Mouse (Mus musculus) lung, postnatal 25 days (tissue): Measurements from ENCODE around the gene Hyal4.

Experiments
- DNase-seq: peaks from one replicate; pipeline ENCODE4 v3.0.0; 2022; ENCODE audit warnings: low spot score

Gene Hyal4

DNA sequence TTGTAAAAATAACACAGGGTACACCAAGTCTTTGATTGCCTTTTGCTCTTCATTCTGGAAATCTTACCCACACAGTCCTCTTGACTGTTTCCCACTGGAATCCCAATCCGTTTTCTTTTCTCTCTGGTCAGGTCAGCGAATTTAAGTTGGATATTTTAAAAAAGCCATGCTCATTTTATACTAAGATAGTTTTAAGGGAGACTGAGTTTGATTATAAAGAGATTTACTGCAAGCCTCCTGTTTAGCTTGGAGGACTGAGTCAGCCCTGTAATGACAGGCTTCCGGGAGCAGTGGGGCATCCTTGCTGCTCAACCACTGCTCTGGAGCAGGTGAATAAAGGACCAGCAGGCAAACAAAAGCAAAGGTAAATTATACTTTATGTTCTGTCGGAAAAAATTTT, at the start of gene Hyal4:
Gene Hyal4, plus strand, starts transcription at position 301 of the 400 bp plus-strand sequence.
- DNase-seq = no peak

DNA sequence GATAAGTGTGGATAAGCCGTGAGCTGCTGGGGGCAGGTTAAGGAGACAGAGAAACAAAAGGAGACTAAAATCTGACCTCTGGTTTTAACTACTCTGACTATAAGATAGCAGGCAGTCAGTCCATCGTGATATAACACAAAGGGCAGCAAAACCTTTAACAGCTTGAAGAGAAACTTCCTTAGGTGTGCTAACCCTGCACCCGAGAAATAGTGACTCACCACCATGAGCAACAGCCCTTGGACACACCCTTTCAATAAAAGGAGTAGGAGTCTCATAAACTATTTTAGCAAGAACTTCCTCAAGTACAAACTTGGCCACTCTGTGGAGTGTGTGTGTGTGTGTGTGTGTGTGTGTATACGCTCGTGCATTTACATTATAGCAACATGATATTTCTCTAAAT, 41.0 kb upstream of the Hyal4 start:
- DNase-seq = no peak

DNA sequence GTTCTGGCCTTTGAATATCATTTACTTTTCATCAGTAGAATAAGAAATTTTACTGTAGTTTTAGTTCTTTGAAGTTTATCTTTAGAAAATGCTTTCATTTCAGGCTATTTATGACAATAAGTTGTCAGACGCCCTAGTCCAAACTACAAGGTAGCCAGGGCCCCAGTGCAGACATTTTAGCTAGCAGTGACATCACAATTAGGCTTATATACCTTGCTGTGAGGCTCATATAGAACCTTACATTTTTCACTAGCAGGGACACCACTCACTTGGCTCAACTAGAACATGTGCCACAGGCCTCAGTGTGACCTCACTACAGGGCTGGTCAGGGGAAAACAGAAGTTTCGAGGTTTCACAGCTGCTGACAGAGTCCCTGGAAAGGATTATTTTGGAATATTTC, 40.6 kb upstream of the Hyal4 start:
- no peak for DNase-seq

DNA sequence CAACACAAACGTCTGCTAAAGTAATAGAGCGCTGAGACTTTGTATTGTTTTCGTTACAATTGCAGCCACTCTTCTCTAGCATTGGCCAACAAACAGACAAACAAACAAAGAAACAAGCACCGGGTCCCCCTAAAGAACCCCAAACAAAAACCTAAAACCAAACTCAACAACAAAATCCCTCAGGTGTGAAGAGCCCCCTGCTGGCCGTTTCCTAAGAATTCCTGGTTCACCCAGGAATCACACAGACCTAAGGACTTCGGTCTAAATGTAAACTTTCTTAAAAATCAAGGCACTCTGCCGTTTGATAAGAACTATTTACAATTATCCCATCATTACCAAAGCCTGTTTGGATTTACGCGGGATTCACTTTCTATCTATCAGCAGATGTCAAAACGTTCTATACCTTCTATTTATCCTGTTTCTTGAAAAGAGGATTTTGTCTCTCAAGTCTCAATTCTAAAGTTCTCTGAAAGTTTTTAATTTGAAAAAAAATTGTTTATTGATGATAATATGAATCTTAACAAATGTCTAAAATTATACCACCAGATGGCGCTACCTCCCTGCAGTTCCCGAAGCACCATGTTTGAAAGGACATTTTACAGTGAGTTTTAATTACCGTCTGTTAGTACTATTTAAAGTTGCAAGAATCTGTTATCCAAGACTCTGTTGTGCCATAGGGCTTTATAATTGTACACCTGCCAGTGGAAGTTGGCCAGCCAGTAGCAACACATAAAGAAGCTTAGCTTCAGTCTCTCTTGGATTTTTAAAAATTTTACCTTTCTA, 26.6 kb upstream of the Hyal4 start:
- DNase-seq = peak; percentile 10

DNA sequence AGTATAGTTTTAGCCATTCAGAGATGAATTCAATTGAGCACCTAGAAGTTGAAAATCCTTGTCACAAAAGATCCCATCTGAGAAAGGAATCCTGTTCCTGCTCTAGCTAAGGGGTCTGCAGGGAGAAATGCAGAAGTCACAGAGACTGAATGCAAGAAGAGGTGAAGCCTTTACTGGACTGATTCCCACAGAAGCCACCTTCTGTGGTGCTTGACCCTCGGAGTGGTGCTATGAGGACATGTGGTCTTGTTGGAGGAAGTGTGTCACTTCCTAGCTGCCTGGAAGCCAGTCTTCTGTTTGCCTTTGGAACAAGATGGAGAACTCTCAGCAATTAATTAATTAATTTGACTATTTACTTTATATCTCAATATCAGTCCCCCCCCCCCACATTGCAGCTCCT, 20.0 kb upstream of the Hyal4 start:
- DNase-seq = no peak

DNA sequence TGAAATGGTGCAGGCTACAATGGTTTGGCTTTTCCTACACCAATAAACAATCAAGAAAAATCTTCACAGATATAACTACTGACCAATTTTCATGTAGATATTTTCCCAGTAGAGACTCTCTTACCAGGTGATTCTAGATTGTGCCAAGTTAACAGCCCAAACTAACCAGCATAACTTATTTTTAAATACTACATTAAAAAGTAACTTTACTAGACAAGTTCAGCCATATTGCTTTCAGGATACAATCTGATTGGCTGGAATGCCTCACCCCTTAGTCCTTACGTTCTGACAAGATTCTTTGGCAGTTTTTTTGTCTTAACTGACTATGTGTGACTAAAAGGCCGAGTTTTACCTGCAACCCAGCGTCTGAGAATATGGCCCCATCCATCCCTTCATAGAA, 15.2 kb upstream of the Hyal4 start, which contains the start of gene Hyal6:
Gene Hyal6, plus strand, starts transcription at position 301 of the 400 bp plus-strand sequence.
- DNase-seq = no peak

DNA sequence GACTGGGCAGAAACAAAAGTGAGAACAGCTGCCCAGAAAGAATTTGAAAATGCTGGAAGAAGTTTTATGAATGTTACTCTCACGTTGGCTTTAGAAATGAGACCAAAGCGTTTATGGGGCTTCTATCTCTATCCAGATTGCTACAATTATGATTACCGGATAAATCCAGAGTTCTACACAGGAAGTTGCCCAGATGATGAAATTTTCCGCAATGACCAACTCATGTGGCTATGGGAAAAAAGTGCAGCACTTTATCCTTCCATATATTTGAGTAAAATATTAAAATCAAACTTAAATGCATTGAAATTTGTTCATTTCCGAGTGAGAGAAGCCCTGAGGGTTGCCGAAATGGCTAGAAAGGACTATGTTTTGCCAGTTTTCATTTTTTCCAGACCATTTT, 13.6 kb upstream of the Hyal4 start:
- no peak for DNase-seq

DNA sequence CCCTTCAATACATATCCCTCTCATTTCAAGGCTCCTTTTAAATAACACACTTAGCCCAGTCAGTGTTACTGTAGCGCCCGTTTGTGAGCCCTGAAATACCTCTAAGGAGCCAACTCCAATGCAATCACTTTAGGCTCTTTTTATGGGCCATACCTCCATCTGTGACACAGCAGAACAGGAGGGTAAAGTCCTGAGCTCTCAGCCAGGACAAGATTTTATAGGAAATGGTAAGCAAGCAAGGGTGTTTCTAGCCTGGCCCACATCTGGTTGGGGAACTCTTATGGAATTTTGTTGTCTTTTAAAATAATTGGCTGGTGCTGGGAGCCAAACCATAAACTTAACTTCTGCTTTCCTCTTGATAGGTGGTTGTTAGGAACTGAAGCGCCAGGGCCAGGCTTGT, 11.2 kb downstream of the Hyal4 start:
- DNase-seq = no peak

DNA sequence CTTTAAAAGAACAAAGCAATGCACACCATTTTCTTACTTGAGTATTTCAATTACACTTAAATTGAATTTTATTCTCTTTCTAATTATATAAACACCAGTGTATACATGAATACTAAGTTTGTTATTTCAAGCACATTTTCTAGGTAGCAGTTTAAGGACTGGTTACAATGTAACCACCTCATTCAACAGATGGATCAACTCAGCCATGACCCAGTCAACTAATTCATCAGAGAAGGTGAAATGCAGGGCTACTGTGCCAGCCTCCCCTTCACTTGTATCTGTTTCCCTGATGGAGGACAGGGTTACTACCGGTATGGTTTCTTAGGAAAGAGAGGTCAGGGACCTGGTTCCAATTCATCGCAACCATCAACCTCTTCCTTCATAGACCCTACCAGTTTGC, 18.1 kb downstream of the Hyal4 start:
- no peak for DNase-seq

DNA sequence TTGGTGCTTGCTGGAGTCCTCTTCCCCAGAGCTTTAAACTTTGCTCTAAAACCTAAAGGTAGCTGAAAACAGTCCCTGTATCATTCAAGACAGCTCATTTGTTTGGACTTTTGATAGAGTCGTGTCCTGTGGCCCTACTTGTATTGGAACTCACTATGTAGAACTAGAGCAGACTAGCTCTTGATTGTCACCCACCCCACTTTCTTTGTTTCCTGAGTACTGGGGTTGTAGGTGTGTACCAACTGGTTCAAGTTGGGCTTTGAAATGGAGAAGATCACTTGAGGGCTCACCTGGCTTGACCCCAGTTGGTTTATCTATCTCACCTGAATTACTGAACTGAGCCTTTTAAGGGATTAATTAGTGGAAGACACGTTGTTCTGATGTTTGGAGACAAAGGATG, 31.1 kb downstream of the Hyal4 start:
- no peak for DNase-seq

DNA sequence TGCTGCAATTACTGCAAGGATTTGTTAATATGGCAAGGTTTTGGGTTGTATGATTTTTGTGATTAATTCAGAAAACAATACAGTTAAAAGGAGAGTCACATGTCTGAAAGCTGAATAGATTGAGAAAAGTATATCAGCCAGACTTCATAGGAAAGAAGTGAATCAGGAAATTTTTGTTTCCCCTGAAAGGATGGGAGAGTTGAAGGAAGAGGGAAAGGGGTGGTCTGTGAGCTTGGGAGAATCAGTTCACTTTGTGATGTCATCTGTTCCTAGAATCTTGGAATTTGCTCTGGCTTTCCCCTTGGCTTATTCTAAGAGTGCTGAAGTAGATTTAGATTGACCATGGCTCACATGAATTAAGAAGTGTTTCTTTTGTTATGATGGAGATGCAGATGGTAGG, 42.8 kb downstream of the Hyal4 start, which contains the start of gene Spam1:
Gene Spam1, plus strand, starts transcription at position 301 of the 400 bp plus-strand sequence.
- DNase-seq = no peak
